19 mouse cellular contexts compared by ENCODE assay signal in genomic region chr11:94483921-94484320, GRCm38 (mm10). TPM values are rescaled to one million over a fixed set of nuclear protein-coding genes. Genes with fewer than 3 reads are reported as not detected.
DNase-seq lines count a peak whose midpoint lies in the region; TF ChIP-seq lines count a peak whose summit lies in the region.
"Had no signal": no experiment of that assay in that cellular context is flagged by ENCODE, and none has a peak within 500 bp of the region (broad histone marks: within the 10 kb centered on the region; RNA-seq: fewer than 3 reads in every experiment).

No protein-coding gene starts in this region.

- H3K9me3 ChIP-seq in E14TG2a.4 (ENCODE audit: low read length), result no peaks in the 10 kb centered on the region
- H3K9me3 ChIP-seq: forebrain, embryonic 10.5 days; forebrain, embryonic 13.5 days; hindbrain, embryonic 12.5 days; hindbrain, embryonic 15.5 days had no signal

- no peak for TF ChIP-seq CTCF in E14TG2a.4 (conservative IDR thresholded peaks at IDR 0.05; ENCODE audit: low read length)

- H3K4me3 ChIP-seq in E14TG2a.4 (replicated peaks; ENCODE audit: low read length), result 0 out of 2 replicates have a peak overlapping the region, but pooled peaks have one; percentile 13
- H3K4me3 ChIP-seq: forebrain, embryonic 10.5 days; forebrain, embryonic 13.5 days; heart, adult 2 months; hindbrain, embryonic 12.5 days; hindbrain, embryonic 15.5 days had no signal

- H3K4me1 ChIP-seq in E14TG2a.4 (replicated peaks; ENCODE audit: low read depth, low read length), result peaks cover 16% of the 10 kb centered on the region
- H3K4me1 ChIP-seq: forebrain, embryonic 13.5 days had no signal

- peak; percentile 39 to 57 for DNase-seq in cerebellum, adult 18-20 months
- DNase-seq in cerebellum, adult 8-10 months, result no peak
- peak; percentile 71 for DNase-seq in cerebellum, adult 9-10 months
- peak; percentile 58 to 63 for DNase-seq in cerebellum, postnatal 14 days
- DNase-seq in urinary bladder, postnatal 25 days (ENCODE audit: low spot score), result no peak
- DNase-seq in heart, adult 8-10 months (ENCODE audit: low spot score), result no peak
- DNase-seq: adrenal gland, adult 8-10 months; adrenal gland, postnatal 25 days; gastrocnemius, postnatal 10 days; gastrocnemius, postnatal 36 days; heart, adult 2 months had no signal

- peaks cover 76% of the 10 kb centered on the region for H3K27me3 ChIP-seq in E14TG2a.4 (ENCODE audit: insufficient read depth, low read length)
- H3K27me3 ChIP-seq: hindbrain, embryonic 15.5 days had no signal

- no peaks in the 10 kb centered on the region for H3K36me3 ChIP-seq in E14TG2a.4 (ENCODE audit: insufficient read depth, low read length)
- H3K36me3 ChIP-seq: forebrain, embryonic 10.5 days; hindbrain, embryonic 12.5 days; hindbrain, embryonic 15.5 days had no signal

RNA-seq across cellular contexts. Expression of gene Spata20, which starts 2.1 kb away (rescaled TPM):
- under 1 TPM; 0.09 to 0.63 (median 0.40) TPM for total RNA-seq in heart, adult 8-10 months (2022)
- total RNA-seq: adrenal gland, adult 8-10 months; adrenal gland, postnatal 25 days; gastrocnemius, adult 18-20 months; gastrocnemius, postnatal 10 days; gastrocnemius, postnatal 36 days; granulocyte monocyte progenitor cell, adult 5-6 weeks; hematopoietic stem cell, adult 5-6 weeks had no signal

RNA-seq across cellular contexts. Expression of gene Cacna1g, which starts 9.9 kb away (rescaled TPM):
- 10 to 100 TPM in 3 of 4 experiments, 1 to 10 TPM in 1; 6.7 to 14.6 (median 12.5) TPM for total RNA-seq in heart, adult 8-10 months (2022)
- total RNA-seq: granulocyte monocyte progenitor cell, adult 5-6 weeks; hematopoietic stem cell, adult 5-6 weeks had no signal

RNA-seq across cellular contexts. Expression of gene Epn3, which starts 15.9 kb away (rescaled TPM):
- 10 to 100 TPM; 21.3 to 28.5 (median 25.1) TPM for total RNA-seq in heart, adult 8-10 months (2022)
- total RNA-seq: gastrocnemius, adult 18-20 months; granulocyte monocyte progenitor cell, adult 5-6 weeks had no signal

RNA-seq across cellular contexts. Expression of gene Mycbpap, which starts 37.6 kb away (rescaled TPM):
- 1 to 10 TPM in 3 of 4 experiments, under 1 TPM in 1; 0.75 to 2.3 (median 1.4) TPM for total RNA-seq in heart, adult 8-10 months (2022)
- total RNA-seq: gastrocnemius, adult 18-20 months; gastrocnemius, postnatal 10 days; gastrocnemius, postnatal 36 days had no signal

Comparison
In these comparisons a context has a peak if more than half of its experiments do, and no peak if none do; other contexts are left out.
1. DNase-seq: peak in cerebellum, adult 18-20 months (2 of 2), cerebellum, adult 9-10 months (single experiment) and cerebellum, postnatal 14 days (2 of 2); none in cerebellum, adult 8-10 months (single experiment), urinary bladder, postnatal 25 days (single experiment) and heart, adult 8-10 months (single experiment).